Comparison of ENCODE assay signal across 18 mouse cellular contexts in the genomic region with DNA sequence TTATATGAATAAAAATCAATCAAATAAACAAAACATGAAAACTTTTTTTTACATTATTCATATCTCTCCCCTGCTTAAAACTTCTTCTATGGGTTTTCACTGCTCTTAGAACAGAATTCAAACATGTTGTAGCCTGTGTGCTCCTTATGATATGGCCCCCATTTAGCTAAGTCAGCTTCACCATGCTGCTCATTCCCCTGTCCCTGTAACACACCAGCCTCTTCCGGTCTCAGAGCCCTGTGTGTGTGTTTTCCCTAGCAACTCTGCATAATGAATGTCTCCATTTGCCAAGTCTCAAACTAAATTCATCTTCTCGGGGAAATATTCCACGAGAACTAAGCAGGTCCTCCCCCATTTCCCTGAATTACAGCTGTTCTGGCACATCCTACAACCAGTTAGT.
"Had no signal": no experiment of that assay in that cellular context is flagged by ENCODE, and none has a peak within 500 bp of the region (broad histone marks: within the 10 kb centered on the region; RNA-seq: fewer than 3 reads in every experiment).

No protein-coding gene starts in this region.

- H3K9me3 ChIP-seq: midbrain, embryonic 10.5 days; midbrain, embryonic 12.5 days; neural tube, embryonic 13.5 days; neural tube, embryonic 15.5 days had no signal

- H3K27me3 ChIP-seq: midbrain, embryonic 12.5 days; neural tube, embryonic 13.5 days; neural tube, embryonic 15.5 days had no signal

- H3K4me1 ChIP-seq: midbrain, embryonic 10.5 days; midbrain, embryonic 12.5 days; neural tube, embryonic 13.5 days; neural tube, embryonic 15.5 days had no signal

- ATAC-seq: midbrain, embryonic 16.5 days had no signal

- H3K9ac ChIP-seq: lung, embryonic 14.5 days; midbrain, embryonic 12.5 days; neural tube, embryonic 13.5 days; neural tube, embryonic 15.5 days had no signal

- H3K4me3 ChIP-seq: midbrain, embryonic 10.5 days; midbrain, embryonic 12.5 days; myocyte; neural tube, embryonic 13.5 days; neural tube, embryonic 15.5 days had no signal

- H3K4me2 ChIP-seq: lung, embryonic 14.5 days; midbrain, embryonic 12.5 days; neural tube, embryonic 13.5 days; neural tube, embryonic 15.5 days had no signal

- H3K27ac ChIP-seq: midbrain, embryonic 10.5 days; midbrain, embryonic 12.5 days; neural tube, embryonic 13.5 days; neural tube, embryonic 15.5 days had no signal

- H3K36me3 ChIP-seq: midbrain, embryonic 10.5 days; midbrain, embryonic 12.5 days; neural tube, embryonic 13.5 days; neural tube, embryonic 15.5 days had no signal

- DNase-seq: lung, adult 18-20 months; lung, embryonic 14.5 days; lung, postnatal 10 days; lung, postnatal 4 days; midbrain, embryonic 14.5 days; right cerebral cortex, adult 18-20 months; right cerebral cortex, postnatal 25 days; right cerebral cortex, postnatal 4 days; spleen, adult 18-20 months; thymus, adult 18-20 months; thymus, postnatal 14 days; thymus, postnatal 36 days had no signal
